Mouse (Mus musculus) testis, adult 2 months (tissue): Measurements from ENCODE around the gene Rgs6. TPM values are rescaled to one million over a fixed set of nuclear protein-coding genes. Genes with fewer than 3 reads are reported as not detected.

Source experiments
- H3K27ac ChIP-seq: fragments of 200-500 bp; 2 replicates; pipeline ENCODE4 v1.5.1; 2012; ENCODE audit warnings: low read depth, low read length; ENCODE audit not compliant: control insufficient read depth, insufficient read depth
- H3K27me3 ChIP-seq: fragments of 200-500 bp; 2 replicates; pipeline ENCODE4 v1.6.1; 2012; ENCODE audit warnings: mild to moderate bottlenecking, low read length, moderate library complexity; ENCODE audit not compliant: control insufficient read depth, insufficient read depth
- H3K36me3 ChIP-seq: fragments of 200-500 bp; 2 replicates; pipeline ENCODE4 v1.6.1; 2012; ENCODE audit warnings: mild to moderate bottlenecking, low read length; ENCODE audit not compliant: control insufficient read depth, insufficient read depth
- H3K4me1 ChIP-seq: fragments of 200-500 bp; 2 replicates; pipeline ENCODE4 v1.6.1; 2012; ENCODE audit warnings: low read length; ENCODE audit not compliant: control insufficient read depth, insufficient read depth
- H3K4me3 ChIP-seq: fragments of 200-500 bp; 2 replicates; pipeline ENCODE4 v1.5.1; 2012; ENCODE audit warnings: low read depth, mild to moderate bottlenecking, low read length, moderate library complexity, mixed read lengths; ENCODE audit not compliant: control insufficient read depth
- CTCF ChIP-seq: fragments of 200-500 bp; IDR thresholded peaks from 2 replicates; pipeline ENCODE4 v1.5.1; 2012; ENCODE audit warnings: low read depth, mild to moderate bottlenecking, inconsistent platforms, low read length, moderate library complexity; ENCODE audit not compliant: control insufficient read depth, insufficient read depth, insufficient replicate concordance
- POLR2A ChIP-seq: fragments of 200-500 bp; IDR thresholded peaks from 2 replicates; pipeline ENCODE4 v1.6.1; 2012; ENCODE audit warnings: low read depth, mild to moderate bottlenecking, inconsistent platforms, low read length, moderate library complexity; ENCODE audit not compliant: control insufficient read depth
- polyA plus RNA-seq: library from polyadenylated mRNA; depleted of rRNA; stranded (reverse); fragments of >200 nt; gene quantifications from 2 replicates; pipeline ENCODE4 v1.2.3, GENCODE M21; 2012

Rgs6 gene
- polyA plus RNA-seq, 1 experiment = 0.75 TPM

- TF ChIP-seq POLR2A (no peak), CTCF (no peak)
- H3K27ac ChIP-seq = no peak overlapping the region
- H3K27me3 ChIP-seq = no peaks in the 10 kb centered on the region
- H3K36me3 ChIP-seq = no peaks in the 10 kb centered on the region
- no peak overlapping the region for H3K4me3 ChIP-seq
- no peaks in the 10 kb centered on the region for H3K4me1 ChIP-seq
Observed at GRCm38 (mm10) chr12:83072181-83072887, 484.2 kb downstream of the Rgs6 start.

GRCm38 (mm10) chr12:83072951-83073878 lies 485.1 kb downstream of the Rgs6 start:
- Histone ChIP-seq H3K27me3 (no peaks in the 10 kb centered on the region), H3K4me1 (no peaks in the 10 kb centered on the region), H3K4me3 (no peak overlapping the region), H3K27ac (no peak overlapping the region), H3K36me3 (no peaks in the 10 kb centered on the region)
- no peak for TF ChIP-seq POLR2A
- no peak for TF ChIP-seq CTCF

GRCm38 (mm10) chr12:83073879-83074368 lies 485.8 kb downstream of the Rgs6 start:
- H3K36me3 ChIP-seq = no peaks in the 10 kb centered on the region
- H3K27ac ChIP-seq = no peak overlapping the region
- TF ChIP-seq CTCF (no peak), POLR2A (no peak)
- H3K4me1 ChIP-seq = no peaks in the 10 kb centered on the region
- H3K27me3 ChIP-seq = no peaks in the 10 kb centered on the region
- H3K4me3 ChIP-seq = no peak overlapping the region

- no peaks in the 10 kb centered on the region for H3K36me3 ChIP-seq
- H3K27me3 ChIP-seq = no peaks in the 10 kb centered on the region
- H3K4me3 ChIP-seq = no peak overlapping the region
- H3K4me1 ChIP-seq = no peaks in the 10 kb centered on the region
- TF ChIP-seq POLR2A (no peak), CTCF (no peak)
- no peak overlapping the region for H3K27ac ChIP-seq
Observed at GRCm38 (mm10) chr12:83076179-83076578, 488.1 kb downstream of the Rgs6 start.

GRCm38 (mm10) chr12:83077486-83077885 lies 489.4 kb downstream of the Rgs6 start:
- Histone ChIP-seq H3K4me1 (no peaks in the 10 kb centered on the region), H3K27me3 (no peaks in the 10 kb centered on the region)
- TF ChIP-seq POLR2A = no peak
- no peak for TF ChIP-seq CTCF

GRCm38 (mm10) chr12:83083427-83083826 lies 495.3 kb downstream of the Rgs6 start:
- TF ChIP-seq POLR2A = no peak
- no peak for TF ChIP-seq CTCF
- H3K36me3 ChIP-seq = no peaks in the 10 kb centered on the region
- no peak overlapping the region for H3K27ac ChIP-seq
- no peaks in the 10 kb centered on the region; the same call in 1 of the 2 replicates for H3K4me1 ChIP-seq
- H3K27me3 ChIP-seq = no peaks in the 10 kb centered on the region
- H3K4me3 ChIP-seq = no peak overlapping the region

More at GRCm38 (mm10) chr12:83077486-83077885, 489.4 kb downstream of the Rgs6 start:
- H3K27ac ChIP-seq = no peak overlapping the region
- H3K4me3 ChIP-seq = no peak overlapping the region
- H3K36me3 ChIP-seq = no peaks in the 10 kb centered on the region

GRCm38 (mm10) chr12:83084614-83085013 lies 496.5 kb downstream of the Rgs6 start:
- Histone ChIP-seq H3K36me3 (no peaks in the 10 kb centered on the region), H3K4me3 (no peak overlapping the region), H3K27me3 (no peaks in the 10 kb centered on the region), H3K4me1 (no peaks in the 10 kb centered on the region; the same call in 1 of the 2 replicates), H3K27ac (no peak overlapping the region)
- no peak for TF ChIP-seq CTCF
- TF ChIP-seq POLR2A = no peak
